Mouse (Mus musculus) forebrain, embryonic 13.5 days (tissue): ENCODE measurements around the gene Cpne9. TPM values are rescaled to one million over a fixed set of nuclear protein-coding genes. Genes with fewer than 3 reads are reported as not detected.
A peak's percentile ranks its signal among the peaks of the same experiment; 100 is the strongest.

Experiments
- ATAC-seq: fragments of 200-750 bp; cut with Nextera tagmentation; 2 replicates; pipeline ENCODE4 v1.8.0; 2017
- H3K27ac ChIP-seq: fragments of 300-500 bp; sonication (generic); 2 replicates; pipeline ENCODE4 v1.5.1; 2015; ENCODE audit warnings: inconsistent platforms, mild to moderate bottlenecking, moderate library complexity
- H3K27me3 ChIP-seq: fragments of 300-500 bp; sonication (generic); 2 replicates; pipeline ENCODE4 v1.6.1; 2015; ENCODE audit warnings: mild to moderate bottlenecking, inconsistent platforms
- H3K36me3 ChIP-seq: fragments of 300-500 bp; sonication (generic); 2 replicates; pipeline ENCODE4 v1.6.1; 2015; ENCODE audit warnings: mild to moderate bottlenecking, inconsistent platforms; ENCODE audit not compliant: poor library complexity, severe bottlenecking
- H3K4me1 ChIP-seq: fragments of 300-500 bp; sonication (generic); 2 replicates; pipeline ENCODE4 v1.6.1; 2015; ENCODE audit warnings: inconsistent platforms
- H3K4me2 ChIP-seq: fragments of 300-500 bp; sonication (generic); 2 replicates; pipeline ENCODE4 v1.6.1; 2015; ENCODE audit warnings: inconsistent platforms, mild to moderate bottlenecking, moderate library complexity
- H3K4me3 ChIP-seq: fragments of 300-500 bp; sonication (generic); 2 replicates; pipeline ENCODE4 v1.5.1; 2015; ENCODE audit warnings: mild to moderate bottlenecking, inconsistent platforms
- H3K9ac ChIP-seq: fragments of 300-500 bp; sonication (generic); 2 replicates; pipeline ENCODE4 v1.6.1; 2015; ENCODE audit warnings: mild to moderate bottlenecking, inconsistent platforms
- H3K9me3 ChIP-seq: fragments of 300-500 bp; sonication (generic); replicated peaks from 2 replicates; pipeline ENCODE4 v1.6.1; 2016; ENCODE audit warnings: inconsistent platforms
- WGBS: fragments of 180-500 bp; shearing (Covaris S2); methylation state at CpG from one replicate; pipeline ENCODE4 v1.1.7; 2015; 5-methylcytosine and 5-hydroxymethylcytosine counted together
- polyA plus RNA-seq: library from polyadenylated mRNA; unstranded; fragments of >200 nt; fragmentation: Nextera tagmentation; extraction: Ambion mirVana; gene quantifications from 2 replicates; pipeline ENCODE4 v1.2.1, GENCODE M21; 2015

Cpne9 gene
- polyA plus RNA-seq, 1 experiment from 2014 or later: 0.68 TPM

GRCm38 (mm10) chr6:113266996-113267655, 15.0 kb upstream of the Cpne9 start:
- H3K4me1 ChIP-seq: no peaks in the 10 kb centered on the region
- no peak overlapping the region for H3K9ac ChIP-seq
- 85% methylated on average over 7 of the region's 7 CpGs for WGBS
- no peak overlapping the region for H3K27ac ChIP-seq
- no peak overlapping the region for H3K4me2 ChIP-seq
- ATAC-seq: no peak
- H3K4me3 ChIP-seq: no peak overlapping the region
- peaks cover 100% of the 10 kb centered on the region for H3K36me3 ChIP-seq
- no peaks in the 10 kb centered on the region for H3K9me3 ChIP-seq
- H3K27me3 ChIP-seq: no peaks in the 10 kb centered on the region

GRCm38 (mm10) chr6:113267988-113268387, 14.1 kb upstream of the Cpne9 start:
- H3K4me1 ChIP-seq: no peaks in the 10 kb centered on the region
- no peak overlapping the region for H3K4me3 ChIP-seq
- H3K27me3 ChIP-seq: no peaks in the 10 kb centered on the region
- no peak overlapping the region for H3K27ac ChIP-seq
- WGBS: 95% methylated on average over 1 of the region's 1 CpGs
- ATAC-seq: no peak
- H3K9me3 ChIP-seq: no peaks in the 10 kb centered on the region
- H3K36me3 ChIP-seq: peaks cover 100% of the 10 kb centered on the region
- H3K4me2 ChIP-seq: no peak overlapping the region
- no peak overlapping the region for H3K9ac ChIP-seq

- WGBS: 82% methylated on average over 3 of the region's 3 CpGs
- H3K4me3 ChIP-seq: no peak overlapping the region
- H3K27ac ChIP-seq: no peak overlapping the region
- H3K9me3 ChIP-seq: no peaks in the 10 kb centered on the region
- H3K9ac ChIP-seq: no peak overlapping the region
- H3K36me3 ChIP-seq: peaks cover 100% of the 10 kb centered on the region
- no peaks in the 10 kb centered on the region for H3K27me3 ChIP-seq
- no peak overlapping the region for H3K4me2 ChIP-seq
- H3K4me1 ChIP-seq: no peaks in the 10 kb centered on the region
- no peak for ATAC-seq
These were observed 9.7 kb upstream of the Cpne9 start for GRCm38 (mm10) chr6:113272365-113272764.

DNA sequence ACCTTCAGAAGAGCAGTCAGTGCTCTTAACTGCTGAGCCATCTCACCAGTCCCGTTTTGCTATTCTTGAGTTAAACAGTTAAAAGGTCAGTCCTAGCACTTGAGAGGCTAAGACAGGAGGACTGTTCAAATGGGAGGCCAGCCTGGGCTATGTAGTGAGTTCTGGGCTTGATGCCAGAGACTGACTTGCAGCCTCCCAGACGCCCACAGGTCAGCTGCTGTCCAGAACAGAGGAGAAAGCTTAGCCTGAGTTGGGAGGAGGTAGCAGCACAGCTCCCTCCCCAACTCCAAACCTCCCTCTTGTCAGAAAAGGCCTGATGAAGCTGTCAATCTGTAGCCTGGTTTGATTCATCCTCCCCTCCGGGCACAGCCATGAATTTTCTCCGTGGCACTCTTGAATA, 5.3 kb upstream of the Cpne9 start:
- ATAC-seq: no peak
- no peaks in the 10 kb centered on the region for H3K9me3 ChIP-seq
- H3K9ac ChIP-seq: no peak overlapping the region
- peaks cover 86% of the 10 kb centered on the region for H3K36me3 ChIP-seq
- H3K4me2 ChIP-seq: no peak overlapping the region
- 81% methylated on average over 4 of the region's 4 CpGs for WGBS
- H3K27me3 ChIP-seq: peaks cover 10% of the 10 kb centered on the region
- peaks cover 1% of the 10 kb centered on the region for H3K4me1 ChIP-seq
- no peak overlapping the region for H3K4me3 ChIP-seq
- H3K27ac ChIP-seq: no peak overlapping the region

- H3K4me2 ChIP-seq: no peak overlapping the region; the same call in 1 of the 2 replicates
- 67% methylated on average over 6 of the region's 6 CpGs for WGBS
- H3K4me3 ChIP-seq: no peak overlapping the region
- peaks cover 38% of the 10 kb centered on the region for H3K36me3 ChIP-seq
- peaks cover 13% of the 10 kb centered on the region for H3K4me1 ChIP-seq
- no peak overlapping the region for H3K27ac ChIP-seq
- H3K9ac ChIP-seq: no peak overlapping the region
- ATAC-seq: 0 out of 2 replicates have a peak, but pooled peaks have one; percentile 33
- no peaks in the 10 kb centered on the region for H3K9me3 ChIP-seq
- H3K27me3 ChIP-seq: peaks cover 45% of the 10 kb centered on the region
These were observed 431 bp upstream of the Cpne9 start for GRCm38 (mm10) chr6:113281676-113282075.

DNA sequence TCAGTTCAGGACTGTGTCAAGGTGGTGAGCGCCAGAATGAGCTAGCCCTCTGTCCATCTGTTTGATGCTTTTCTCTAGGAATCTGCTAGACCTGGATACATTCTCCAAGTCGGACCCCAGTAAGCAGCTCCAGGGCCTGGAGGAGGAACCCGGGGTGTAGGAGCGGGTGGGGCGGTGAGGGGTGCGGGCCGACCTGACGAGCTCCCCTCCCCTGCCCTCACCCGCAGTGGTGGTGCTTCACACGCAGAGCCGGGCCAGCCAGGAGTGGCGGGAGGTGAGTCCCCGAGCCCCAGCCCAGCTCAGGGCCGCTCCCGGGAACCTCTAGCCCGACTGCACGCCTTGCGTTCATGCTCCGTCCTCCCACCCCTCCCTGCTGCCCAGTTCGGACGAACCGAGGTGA, 862 bp downstream of the Cpne9 start:
- under 1% methylated on average over 22 of the region's 22 CpGs for WGBS
- Histone ChIP-seq H3K4me1 (peaks cover 13% of the 10 kb centered on the region), H3K27ac (no peak overlapping the region), H3K4me2 (peak overlapping the region; percentile 59), H3K9ac (peak overlapping the region; percentile 50), H3K27me3 (peaks cover 45% of the 10 kb centered on the region), H3K36me3 (peaks cover 25% of the 10 kb centered on the region), H3K4me3 (peak overlapping the region; percentile 31), H3K9me3 (no peaks in the 10 kb centered on the region)
- ATAC-seq: peak; percentile 57; the same call in 1 of the 2 replicates

GRCm38 (mm10) chr6:113283500-113283899, 1.4 kb downstream of the Cpne9 start:
- peaks cover 45% of the 10 kb centered on the region for H3K27me3 ChIP-seq
- no peak for ATAC-seq

GRCm38 (mm10) chr6:113284931-113285330, 2.8 kb downstream of the Cpne9 start:
- H3K4me1 ChIP-seq: peaks cover 13% of the 10 kb centered on the region
- WGBS: 79% methylated on average over 3 of the region's 3 CpGs
- H3K4me3 ChIP-seq: no peak overlapping the region
- H3K36me3 ChIP-seq: peaks cover 7% of the 10 kb centered on the region; the same call in 1 of the 2 replicates
- no peak overlapping the region for H3K27ac ChIP-seq
- ATAC-seq: no peak
- H3K27me3 ChIP-seq: peaks cover 45% of the 10 kb centered on the region
- no peak overlapping the region for H3K4me2 ChIP-seq
- no peaks in the 10 kb centered on the region for H3K9me3 ChIP-seq
- H3K9ac ChIP-seq: no peak overlapping the region

More at GRCm38 (mm10) chr6:113283500-113283899, 1.4 kb downstream of the Cpne9 start:
- 5% methylated on average over 6 of the region's 6 CpGs for WGBS
- H3K27ac ChIP-seq: no peak overlapping the region
- no peak overlapping the region for H3K4me2 ChIP-seq
- H3K9ac ChIP-seq: no peak overlapping the region
- H3K36me3 ChIP-seq: peaks cover 19% of the 10 kb centered on the region; the same call in 1 of the 2 replicates
- peaks cover 13% of the 10 kb centered on the region for H3K4me1 ChIP-seq
- H3K4me3 ChIP-seq: no peak overlapping the region
- H3K9me3 ChIP-seq: no peaks in the 10 kb centered on the region

DNA sequence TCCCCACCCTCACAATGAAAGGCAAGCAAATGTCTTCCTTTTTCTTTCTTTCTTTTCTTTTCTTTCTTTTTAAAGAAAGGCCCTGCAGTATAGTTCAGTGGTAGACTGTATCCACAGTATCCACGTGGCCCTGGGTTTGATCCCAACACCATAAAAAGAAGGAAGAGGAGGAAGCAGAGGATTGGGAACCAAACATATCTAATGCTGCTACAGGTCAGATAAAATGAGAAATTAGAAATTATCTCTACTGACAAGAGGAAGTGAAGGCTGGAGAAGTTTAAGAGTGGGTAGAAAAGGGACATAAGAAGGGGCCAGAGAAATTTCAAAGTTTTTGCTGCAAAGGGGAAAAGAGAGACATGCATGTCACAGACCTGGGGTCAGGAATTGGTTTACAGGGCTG, 4.2 kb downstream of the Cpne9 start:
- no peak overlapping the region for H3K4me3 ChIP-seq
- H3K27ac ChIP-seq: no peak overlapping the region
- ATAC-seq: no peak
- no peak overlapping the region for H3K9ac ChIP-seq
- no peak overlapping the region for H3K4me2 ChIP-seq
- H3K9me3 ChIP-seq: no peaks in the 10 kb centered on the region
- H3K4me1 ChIP-seq: peaks cover 13% of the 10 kb centered on the region
- H3K27me3 ChIP-seq: peaks cover 40% of the 10 kb centered on the region
- WGBS: 59% methylated on average over 1 of the region's 1 CpGs
- H3K36me3 ChIP-seq: no peaks in the 10 kb centered on the region

DNA sequence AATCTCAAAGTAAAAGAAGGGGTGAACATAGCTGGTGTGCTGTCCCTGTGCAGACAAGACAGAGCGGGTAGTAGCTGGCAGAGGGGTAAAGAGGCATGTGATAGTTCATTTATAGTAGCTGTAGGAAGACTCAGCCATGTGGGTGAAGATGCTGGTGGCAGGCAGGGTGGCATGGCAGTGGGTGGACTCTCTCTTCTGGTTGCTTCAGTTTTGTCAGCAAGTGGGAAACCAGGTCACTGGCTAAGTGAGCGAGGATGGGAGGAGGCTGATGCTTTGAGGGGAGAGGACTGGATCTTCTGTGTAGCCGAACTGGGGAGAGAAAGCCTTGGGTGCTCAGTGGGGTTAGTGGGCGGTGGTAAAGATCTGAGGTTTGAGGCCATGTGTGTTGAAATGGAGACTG, 5.1 kb downstream of the Cpne9 start:
- Histone ChIP-seq H3K36me3 (no peaks in the 10 kb centered on the region), H3K9me3 (no peaks in the 10 kb centered on the region), H3K27me3 (peaks cover 31% of the 10 kb centered on the region), H3K4me2 (no peak overlapping the region), H3K27ac (no peak overlapping the region), H3K4me1 (peaks cover 8% of the 10 kb centered on the region), H3K9ac (no peak overlapping the region), H3K4me3 (no peak overlapping the region)
- WGBS: 68% methylated on average over 4 of the region's 4 CpGs
- ATAC-seq: no peak

DNA sequence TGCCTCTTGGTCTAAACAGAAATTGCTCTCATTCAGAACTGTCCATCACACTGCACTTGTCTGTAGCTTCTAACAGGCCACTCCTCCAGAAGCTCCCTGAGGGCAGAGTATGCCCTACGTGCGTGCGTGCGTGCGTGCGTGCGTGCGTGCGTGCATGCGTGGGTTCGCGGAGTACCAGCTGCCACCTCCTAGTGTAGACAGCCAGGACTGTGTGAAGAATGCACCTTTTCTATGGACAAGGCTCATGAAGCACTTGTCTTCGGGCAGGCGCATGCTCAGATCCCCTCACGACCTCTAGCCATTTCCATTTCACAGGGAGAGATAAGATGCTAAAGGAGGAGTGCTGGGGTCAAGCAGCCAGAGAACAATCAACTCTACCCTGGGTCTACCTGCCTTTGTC, 7.2 kb downstream of the Cpne9 start:
- ATAC-seq: no peak
- Histone ChIP-seq H3K4me1 (no peaks in the 10 kb centered on the region), H3K4me2 (no peak overlapping the region), H3K27me3 (peaks cover 10% of the 10 kb centered on the region), H3K4me3 (no peak overlapping the region), H3K9me3 (no peaks in the 10 kb centered on the region), H3K36me3 (no peaks in the 10 kb centered on the region), H3K9ac (no peak overlapping the region), H3K27ac (no peak overlapping the region)
- 94% methylated on average over 15 of the region's 15 CpGs for WGBS

- H3K4me1 ChIP-seq: no peaks in the 10 kb centered on the region
- H3K27me3 ChIP-seq: peaks cover under 1% of the 10 kb centered on the region; the same call in 1 of the 2 replicates
- no peaks in the 10 kb centered on the region for H3K9me3 ChIP-seq
- WGBS: 71% methylated on average over 6 of the region's 6 CpGs
- H3K36me3 ChIP-seq: no peaks in the 10 kb centered on the region
- no peak overlapping the region for H3K4me2 ChIP-seq
- no peak overlapping the region for H3K27ac ChIP-seq
- no peak overlapping the region for H3K9ac ChIP-seq
- no peak overlapping the region for H3K4me3 ChIP-seq
- ATAC-seq: peak; percentile 59; the same call in 1 of the 2 replicates
These were observed 8.2 kb downstream of the Cpne9 start for GRCm38 (mm10) chr6:113290346-113290745.

- H3K4me3 ChIP-seq: no peak overlapping the region
- H3K27ac ChIP-seq: no peak overlapping the region
- WGBS: 76% methylated on average over 5 of the region's 5 CpGs
- no peak overlapping the region for H3K9ac ChIP-seq
- H3K9me3 ChIP-seq: no peaks in the 10 kb centered on the region
- H3K4me2 ChIP-seq: no peak overlapping the region
- no peak for ATAC-seq
- no peaks in the 10 kb centered on the region for H3K4me1 ChIP-seq
- no peaks in the 10 kb centered on the region for H3K27me3 ChIP-seq
- no peaks in the 10 kb centered on the region for H3K36me3 ChIP-seq
These were observed 10.8 kb downstream of the Cpne9 start for GRCm38 (mm10) chr6:113292938-113293337.
